Mouse (Mus musculus) hindbrain, embryonic 14.5 days (tissue): Measurements from ENCODE around the gene Hcn1. TPM values are rescaled to one million over a fixed set of nuclear protein-coding genes. Genes with fewer than 3 reads are reported as not detected.

Experiments
- ATAC-seq: fragments of 200-750 bp; cut with Nextera tagmentation; 2 replicates; pipeline ENCODE4 v1.8.0; 2017; ENCODE audit warnings: moderate number of reproducible peaks, mild to moderate bottlenecking, moderate TSS enrichment, moderate library complexity; ENCODE audit not compliant: low FRiP score
- DNase-seq: peaks from one replicate; pipeline ENCODE4 v3.0.0-alpha.2; 2015; ENCODE audit warnings: low spot score
- H3K27ac ChIP-seq: fragments of 300-500 bp; sonication (generic); 2 replicates; pipeline ENCODE4 v1.5.1; 2014; ENCODE audit warnings: mild to moderate bottlenecking, moderate library complexity
- H3K27me3 ChIP-seq: fragments of 300-500 bp; sonication (generic); 2 replicates; pipeline ENCODE4 v1.6.1; 2014; ENCODE audit warnings: mild to moderate bottlenecking, low read length, mixed read lengths; ENCODE audit not compliant: control insufficient read depth, insufficient read depth
- H3K36me3 ChIP-seq: fragments of 300-500 bp; sonication (generic); replicated peaks from 2 replicates; pipeline ENCODE4 v1.6.1; 2014; ENCODE audit not compliant: control insufficient read depth, insufficient read depth
- H3K4me1 ChIP-seq: fragments of 300-500 bp; sonication (generic); replicated peaks from 2 replicates; pipeline ENCODE4 v1.6.1; 2014; ENCODE audit warnings: antibody characterized with exemption, low read length, mixed read lengths; ENCODE audit not compliant: control insufficient read depth, insufficient read depth
- H3K4me2 ChIP-seq: fragments of 300-500 bp; sonication (generic); replicated peaks from 2 replicates; pipeline ENCODE4 v1.6.1; 2014; ENCODE audit warnings: mild to moderate bottlenecking, moderate library complexity
- H3K4me3 ChIP-seq: fragments of 300-500 bp; sonication (generic); replicated peaks from 2 replicates; pipeline ENCODE4 v1.5.1; 2014; ENCODE audit warnings: mild to moderate bottlenecking, low read length
- H3K9ac ChIP-seq: fragments of 300-500 bp; sonication (generic); 2 replicates; pipeline ENCODE4 v1.6.1; 2014
- H3K9me3 ChIP-seq: fragments of 300-500 bp; sonication (generic); 2 replicates; pipeline ENCODE4 v1.6.1; 2016; ENCODE audit warnings: low read length; ENCODE audit not compliant: control insufficient read depth
- WGBS: fragments of 180-500 bp; shearing (Covaris S2); extraction: QIAGEN DNeasy Blood & Tissue Kit; methylation state at CpG from one replicate; pipeline ENCODE4 v1.1.7; 2014; 5-methylcytosine and 5-hydroxymethylcytosine counted together
- polyA plus RNA-seq: library from polyadenylated mRNA; unstranded; fragments of >200 nt; fragmentation: Nextera tagmentation; extraction: Ambion mirVana; gene quantifications from 2 replicates; pipeline ENCODE4 v1.2.1, GENCODE M21; 2014

Hcn1 gene
- polyA plus RNA-seq, 1 experiment from 2014 or later = 1.4 TPM

- H3K4me1 ChIP-seq = no peaks in the 10 kb centered on the region
- 87% methylated on average over 5 of the region's 5 CpGs for WGBS
- no peak overlapping the region for H3K27ac ChIP-seq
- H3K9ac ChIP-seq = no peak overlapping the region
- H3K4me2 ChIP-seq = no peak overlapping the region
- no peak overlapping the region for H3K4me3 ChIP-seq
- DNase-seq (no peak), ATAC-seq (no peak)
- H3K9me3 ChIP-seq = no peaks in the 10 kb centered on the region
- no peaks in the 10 kb centered on the region for H3K36me3 ChIP-seq
- no peaks in the 10 kb centered on the region for H3K27me3 ChIP-seq
Measured at GRCm38 (mm10) chr13:117676418-117676817, 74.3 kb downstream of the Hcn1 start.

- no peaks in the 10 kb centered on the region for H3K36me3 ChIP-seq
- no peak overlapping the region for H3K27ac ChIP-seq
- no peaks in the 10 kb centered on the region for H3K4me1 ChIP-seq
- H3K9ac ChIP-seq = no peak overlapping the region
- no peaks in the 10 kb centered on the region for H3K27me3 ChIP-seq
- WGBS = 92% methylated on average over 7 of the region's 7 CpGs
- no peak overlapping the region for H3K4me2 ChIP-seq
- H3K4me3 ChIP-seq = no peak overlapping the region
- ATAC-seq = no peak
- H3K9me3 ChIP-seq = no peaks in the 10 kb centered on the region
- DNase-seq = no peak
Measured at GRCm38 (mm10) chr13:117687670-117688069, 85.5 kb downstream of the Hcn1 start.

- Histone ChIP-seq H3K27me3 (no peaks in the 10 kb centered on the region), H3K9ac (no peak overlapping the region), H3K27ac (no peak overlapping the region), H3K4me2 (no peak overlapping the region), H3K36me3 (no peaks in the 10 kb centered on the region), H3K4me3 (no peak overlapping the region), H3K4me1 (no peaks in the 10 kb centered on the region), H3K9me3 (no peaks in the 10 kb centered on the region)
- 85% methylated on average over 1 of the region's 1 CpGs for WGBS
- no peak for DNase-seq
- ATAC-seq = no peak
Measured at GRCm38 (mm10) chr13:117694729-117695332, 92.7 kb downstream of the Hcn1 start.

- no peak overlapping the region for H3K27ac ChIP-seq
- no peak overlapping the region for H3K9ac ChIP-seq
- no peak overlapping the region for H3K4me3 ChIP-seq
- H3K36me3 ChIP-seq = no peaks in the 10 kb centered on the region
- no peaks in the 10 kb centered on the region for H3K4me1 ChIP-seq
- H3K27me3 ChIP-seq = no peaks in the 10 kb centered on the region
- ATAC-seq (no peak), DNase-seq (no peak)
- H3K4me2 ChIP-seq = no peak overlapping the region
- H3K9me3 ChIP-seq = peaks cover 5% of the 10 kb centered on the region; the same call in 1 of the 2 replicates
Measured at GRCm38 (mm10) chr13:117705573-117705972, 103.5 kb downstream of the Hcn1 start.

- Histone ChIP-seq H3K4me3 (no peak overlapping the region), H3K9me3 (peaks cover 5% of the 10 kb centered on the region; the same call in 1 of the 2 replicates), H3K9ac (no peak overlapping the region), H3K4me2 (no peak overlapping the region), H3K4me1 (no peaks in the 10 kb centered on the region), H3K36me3 (no peaks in the 10 kb centered on the region), H3K27me3 (no peaks in the 10 kb centered on the region), H3K27ac (no peak overlapping the region)
- ATAC-seq (peak; percentile 72; the same call in 1 of the 2 replicates), DNase-seq (peak; percentile 58)
- WGBS = 75% methylated on average over 3 of the region's 3 CpGs
Measured at GRCm38 (mm10) chr13:117705997-117706396, 103.9 kb downstream of the Hcn1 start.

GRCm38 (mm10) chr13:117706496-117706895 lies 104.4 kb downstream of the Hcn1 start:
- no peak overlapping the region for H3K27ac ChIP-seq
- 78% methylated on average over 2 of the region's 2 CpGs for WGBS
- H3K9ac ChIP-seq = no peak overlapping the region
- no peaks in the 10 kb centered on the region for H3K27me3 ChIP-seq
- no peak overlapping the region for H3K4me2 ChIP-seq
- H3K4me1 ChIP-seq = no peaks in the 10 kb centered on the region
- no peak overlapping the region for H3K4me3 ChIP-seq
- no peaks in the 10 kb centered on the region for H3K36me3 ChIP-seq
- ATAC-seq (peak; percentile 40; the same call in 1 of the 2 replicates), DNase-seq (no peak)
- H3K9me3 ChIP-seq = peaks cover 5% of the 10 kb centered on the region; the same call in 1 of the 2 replicates

- no peak overlapping the region for H3K27ac ChIP-seq
- DNase-seq (no peak), ATAC-seq (no peak)
- no peak overlapping the region for H3K4me3 ChIP-seq
- peaks cover 5% of the 10 kb centered on the region; the same call in 1 of the 2 replicates for H3K9me3 ChIP-seq
- no peak overlapping the region for H3K4me2 ChIP-seq
- no peak overlapping the region for H3K9ac ChIP-seq
- no peaks in the 10 kb centered on the region for H3K4me1 ChIP-seq
- H3K27me3 ChIP-seq = no peaks in the 10 kb centered on the region
- no peaks in the 10 kb centered on the region for H3K36me3 ChIP-seq
- WGBS = 85% methylated on average over 11 of the region's 11 CpGs
Measured at GRCm38 (mm10) chr13:117706986-117707738, 105.0 kb downstream of the Hcn1 start.

GRCm38 (mm10) chr13:117710811-117711210 lies 108.7 kb downstream of the Hcn1 start:
- Histone ChIP-seq H3K4me3 (no peak overlapping the region), H3K4me1 (no peaks in the 10 kb centered on the region), H3K27ac (no peak overlapping the region), H3K9ac (no peak overlapping the region), H3K27me3 (no peaks in the 10 kb centered on the region), H3K9me3 (no peaks in the 10 kb centered on the region), H3K36me3 (no peaks in the 10 kb centered on the region), H3K4me2 (no peak overlapping the region)
- DNase-seq (no peak), ATAC-seq (no peak)

- H3K27ac ChIP-seq = no peak overlapping the region
- no peak overlapping the region for H3K4me2 ChIP-seq
- no peaks in the 10 kb centered on the region for H3K4me1 ChIP-seq
- no peak overlapping the region for H3K9ac ChIP-seq
- ATAC-seq (no peak), DNase-seq (no peak)
- no peaks in the 10 kb centered on the region for H3K36me3 ChIP-seq
- 53% methylated on average over 4 of the region's 4 CpGs for WGBS
- H3K9me3 ChIP-seq = no peaks in the 10 kb centered on the region
- no peaks in the 10 kb centered on the region for H3K27me3 ChIP-seq
- H3K4me3 ChIP-seq = no peak overlapping the region
Measured at GRCm38 (mm10) chr13:117722090-117722489, 120.0 kb downstream of the Hcn1 start.
